Mouse (Mus musculus) ES-Bruce4 (cell line): ENCODE data around the gene Mxd4.

Source experiments
- CTCF ChIP-seq: IDR thresholded peaks from one replicate; pipeline ENCODE4 v1.8.1; 2011; ENCODE audit warnings: low read depth, low read length
- POLR2A ChIP-seq: IDR thresholded peaks from one replicate; pipeline ENCODE4 v1.8.1; 2011; ENCODE audit warnings: low read length; ENCODE audit not compliant: insufficient read depth

- TF ChIP-seq CTCF (no peak), POLR2A (no peak)
These were observed 9.7 kb upstream of the Mxd4 start for GRCm38 (mm10) chr5:34197243-34197642.
